Mouse (Mus musculus): ENCODE data around the gene Gm49361. TPM values are rescaled to one million over a fixed set of nuclear protein-coding genes. Genes with fewer than 3 reads are reported as not detected.
"Not testable (repeated sequence)": the region's sequence is repeated elsewhere in the genome, so short reads cannot be mapped to it uniquely, and the experiment has no call there.

Gene Gm49361
- polyA plus RNA-seq, 1 experiment, result 2.2 TPM

DNA sequence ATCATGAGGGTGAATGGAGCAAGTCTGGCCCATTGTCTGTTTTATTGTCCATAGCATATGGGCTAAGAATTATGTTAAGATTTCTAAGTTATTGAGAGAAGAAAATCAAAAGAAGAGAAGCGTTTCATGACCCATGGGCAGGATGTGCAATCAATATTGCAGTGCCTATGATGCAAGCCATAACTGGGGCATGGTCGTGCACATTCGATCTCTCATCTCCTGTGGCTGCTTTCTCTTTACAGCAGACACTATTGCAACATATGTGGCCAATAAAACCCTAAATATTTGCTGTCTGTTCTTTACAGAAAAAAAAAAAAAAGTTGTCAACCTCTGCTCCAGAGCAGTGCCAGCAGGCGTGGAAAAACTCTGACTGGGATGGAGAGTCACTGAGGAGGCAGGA, 10.2 kb upstream of the Gm49361 start:
- 88% methylated on average over 4 of the region's 4 CpGs for whole genome bisulfite sequencing

DNA sequence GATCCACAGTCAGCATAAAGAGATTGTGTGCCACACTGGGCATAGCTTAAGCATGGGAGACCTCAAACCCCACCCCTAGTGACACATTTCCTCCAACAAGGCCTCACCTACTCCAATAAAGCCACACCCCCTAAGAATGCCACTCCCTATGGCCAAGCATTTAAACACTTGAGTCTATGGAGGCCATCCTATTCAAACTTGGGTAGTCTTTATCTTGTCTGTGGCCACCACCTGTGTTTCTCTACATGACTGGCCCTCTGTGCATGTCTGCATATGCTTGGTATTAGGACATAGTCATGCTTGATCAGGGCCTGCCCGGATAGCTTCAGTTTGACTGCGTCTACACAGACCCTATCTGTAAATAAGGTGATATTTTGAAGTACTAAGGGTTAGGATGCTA, 9.8 kb upstream of the Gm49361 start:
- Histone ChIP-seq H3K4me1 (ENCODE audit: control insufficient read depth, insufficient read depth, low read length) (no peaks in the 10 kb centered on the region), H3K4me3 (replicated peaks; ENCODE audit: extremely low read depth, low read depth, low read length) (no peak overlapping the region)
- DNase-seq, result no peak
- WGBS, result 95% methylated on average over 2 of the region's 2 CpGs
- TF ChIP-seq POLR2A (IDR thresholded peaks at IDR 0.05; ENCODE audit: borderline replicate concordance, extremely low read depth, low read depth, low read length) (no peak), CTCF (IDR thresholded peaks at IDR 0.05; ENCODE audit: insufficient read depth, low read length) (no peak)

More for the DNA sequence above, 10.2 kb upstream of the Gm49361 start:
- Histone ChIP-seq H3K4me3 (replicated peaks; ENCODE audit: extremely low read depth, low read depth, low read length) (no peak overlapping the region), H3K4me1 (ENCODE audit: control insufficient read depth, insufficient read depth, low read length) (no peaks in the 10 kb centered on the region)
- DNase-seq, result no peak
- TF ChIP-seq POLR2A (IDR thresholded peaks at IDR 0.05; ENCODE audit: borderline replicate concordance, extremely low read depth, low read depth, low read length), result no peak
- no peak for TF ChIP-seq CTCF (IDR thresholded peaks at IDR 0.05; ENCODE audit: insufficient read depth, low read length)

DNA sequence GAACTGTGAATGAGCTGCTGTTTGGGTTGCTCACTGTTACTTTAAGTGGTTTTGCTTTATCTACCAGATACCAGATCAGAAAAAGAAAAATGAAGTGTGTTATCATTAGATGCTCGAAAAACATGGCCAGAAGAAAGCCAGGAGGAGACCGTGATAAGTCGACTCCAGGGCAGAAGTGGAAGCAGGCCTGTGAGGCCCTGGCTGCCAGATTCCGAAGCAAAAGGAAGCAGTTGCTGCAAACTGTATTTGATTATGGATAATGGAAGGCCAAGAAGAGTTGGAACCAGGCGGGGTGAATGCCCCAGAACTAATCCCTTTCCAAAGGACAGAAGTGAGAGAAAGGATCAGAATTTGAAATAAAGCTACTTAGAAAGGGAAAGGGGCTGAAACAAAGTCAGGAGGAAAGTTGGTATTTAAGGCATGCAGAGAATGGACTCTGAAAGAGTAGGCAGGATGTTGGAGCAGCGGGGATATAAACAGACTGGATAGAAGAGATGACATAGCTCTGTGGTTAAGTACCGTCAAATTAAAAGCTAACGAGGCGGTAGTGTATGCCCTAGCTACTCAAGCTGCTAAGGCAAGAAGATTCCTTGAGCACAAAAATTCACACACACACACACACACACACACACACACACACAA, 7.6 kb upstream of the Gm49361 start:
- 19% methylated on average over 9 of the region's 9 CpGs for WGBS
- Histone ChIP-seq H3K4me3 (replicated peaks; ENCODE audit: extremely low read depth, low read depth, low read length) (no peak overlapping the region), H3K4me1 (ENCODE audit: control insufficient read depth, insufficient read depth, low read length) (no peaks in the 10 kb centered on the region)
- no peak for DNase-seq
- TF ChIP-seq POLR2A (IDR thresholded peaks at IDR 0.05; ENCODE audit: borderline replicate concordance, extremely low read depth, low read depth, low read length) (no peak), CTCF (IDR thresholded peaks at IDR 0.05; ENCODE audit: insufficient read depth, low read length) (no peak)

DNA sequence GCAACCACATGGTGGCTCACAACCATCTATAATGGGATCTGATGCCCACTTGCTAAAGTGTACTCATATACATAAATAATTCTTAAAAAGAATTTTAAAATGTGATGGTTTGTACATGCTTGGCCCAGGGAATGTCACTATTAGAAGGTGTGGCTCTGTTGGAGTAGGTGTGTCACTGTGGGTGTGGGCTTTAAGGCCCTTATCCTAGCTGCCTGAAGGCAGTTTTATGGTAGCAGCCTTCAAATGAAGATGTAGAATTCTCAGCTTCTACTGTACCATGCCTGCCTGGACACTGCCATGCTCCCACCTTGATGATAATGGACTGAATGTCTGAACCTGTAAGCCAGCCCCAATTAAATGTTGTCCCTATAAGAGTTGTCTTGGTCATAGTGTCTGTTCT, 5.1 kb upstream of the Gm49361 start:
- not testable (repeated sequence) for H3K4me3 ChIP-seq (replicated peaks; ENCODE audit: extremely low read depth, low read depth, low read length); H3K4me1 ChIP-seq (ENCODE audit: control insufficient read depth, insufficient read depth, low read length); DNase-seq

DNA sequence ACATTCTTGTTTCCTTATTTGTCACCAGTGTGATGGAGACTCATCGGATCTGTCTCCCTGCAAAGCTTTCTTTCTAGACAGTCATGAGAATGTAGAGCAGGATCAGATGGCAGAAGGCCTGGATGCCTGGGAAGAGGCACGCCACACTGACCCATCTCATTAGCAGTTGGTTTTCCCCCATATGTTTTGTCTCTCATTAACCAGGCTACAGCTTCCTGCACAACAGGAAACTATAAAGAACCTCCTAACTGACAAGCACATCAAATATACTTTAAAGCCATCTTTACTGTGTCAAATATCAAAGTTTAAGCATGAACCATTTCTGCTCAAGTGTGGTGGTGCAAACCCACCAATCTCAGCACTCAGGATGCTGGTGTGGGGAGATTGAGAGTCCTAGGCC, 3.6 kb upstream of the Gm49361 start:
- WGBS, result 58% methylated on average over 2 of the region's 2 CpGs
- Histone ChIP-seq H3K4me3 (replicated peaks; ENCODE audit: extremely low read depth, low read depth, low read length) (no peak overlapping the region), H3K4me1 (ENCODE audit: control insufficient read depth, insufficient read depth, low read length) (peaks cover 2% of the 10 kb centered on the region; the same call in 1 of the 2 replicates)
- DNase-seq, result no peak
- TF ChIP-seq CTCF (IDR thresholded peaks at IDR 0.05; ENCODE audit: insufficient read depth, low read length), result no peak
- no peak for TF ChIP-seq POLR2A (IDR thresholded peaks at IDR 0.05; ENCODE audit: borderline replicate concordance, extremely low read depth, low read depth, low read length)

DNA sequence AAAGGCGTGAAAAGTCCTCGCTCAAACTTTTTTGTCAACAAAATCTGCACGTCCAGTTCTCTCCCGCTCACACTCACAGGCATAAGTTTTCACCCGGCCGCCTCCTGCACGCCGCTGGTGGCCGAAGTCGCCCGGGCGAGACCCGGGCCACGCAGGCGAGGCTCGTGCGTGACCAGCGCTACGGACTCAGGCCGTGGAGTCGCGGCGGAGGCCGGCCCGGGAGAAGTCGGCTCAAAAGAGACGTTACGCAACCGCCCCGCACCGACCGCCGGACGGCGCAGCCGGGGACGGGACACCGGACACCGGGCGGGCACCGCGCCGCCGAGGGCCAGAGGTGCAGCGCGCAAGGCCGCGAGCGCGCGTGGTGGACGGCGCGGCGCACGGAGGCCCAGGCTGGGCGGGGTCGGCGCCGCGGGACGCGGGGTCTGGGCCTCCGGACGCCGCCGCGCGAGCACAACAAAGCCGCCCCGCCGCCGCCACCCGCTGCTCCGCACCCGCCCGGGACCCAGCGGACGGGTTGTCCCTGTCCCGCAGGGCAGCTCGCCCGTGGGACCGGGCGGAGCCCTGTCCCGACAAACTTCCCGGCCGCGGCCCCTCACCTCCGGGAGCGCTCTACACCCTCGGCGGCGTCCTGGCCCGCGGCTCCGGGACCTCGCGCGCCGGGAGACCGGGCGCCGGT, 473 bp downstream of the Gm49361 start:
- WGBS, result under 1% methylated on average over 103 of the region's 103 CpGs
- TF ChIP-seq POLR2A (IDR thresholded peaks at IDR 0.05; ENCODE audit: borderline replicate concordance, extremely low read depth, low read depth, low read length) (no peak), CTCF (IDR thresholded peaks at IDR 0.05; ENCODE audit: insufficient read depth, low read length) (no peak)
- peak overlapping the region; percentile 70 for H3K4me3 ChIP-seq (replicated peaks; ENCODE audit: extremely low read depth, low read depth, low read length)
- DNase-seq, result peak; percentile 78
- H3K4me1 ChIP-seq (ENCODE audit: control insufficient read depth, insufficient read depth, low read length), result peaks cover 28% of the 10 kb centered on the region

DNA sequence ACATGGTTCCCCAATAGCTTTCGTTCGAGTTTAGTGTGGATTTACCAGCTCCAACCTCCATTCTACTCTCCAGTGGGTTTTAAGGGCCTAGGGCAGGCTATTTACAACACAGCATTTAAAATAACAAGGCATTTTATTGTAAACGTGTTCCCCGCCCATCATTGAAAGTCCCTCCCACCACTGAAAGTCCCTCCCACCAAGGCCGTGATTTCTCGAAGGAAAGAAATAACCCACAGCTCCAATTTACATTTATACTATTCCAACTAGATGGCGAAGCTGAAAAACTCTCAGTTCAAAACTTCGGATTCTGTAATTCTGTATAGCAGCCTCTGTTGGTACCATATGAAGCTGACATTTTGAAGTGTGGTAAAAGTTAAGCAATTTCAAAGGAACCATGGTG, 1.4 kb downstream of the Gm49361 start:
- Histone ChIP-seq H3K4me3 (replicated peaks; ENCODE audit: extremely low read depth, low read depth, low read length) (peak overlapping the region; percentile 70), H3K4me1 (ENCODE audit: control insufficient read depth, insufficient read depth, low read length) (peaks cover 33% of the 10 kb centered on the region)
- TF ChIP-seq POLR2A (IDR thresholded peaks at IDR 0.05; ENCODE audit: borderline replicate concordance, extremely low read depth, low read depth, low read length), result no peak
- TF ChIP-seq CTCF (IDR thresholded peaks at IDR 0.05; ENCODE audit: insufficient read depth, low read length), result no peak
- DNase-seq, result peak; percentile 45
- 2% methylated on average over 8 of the region's 8 CpGs for WGBS

DNA sequence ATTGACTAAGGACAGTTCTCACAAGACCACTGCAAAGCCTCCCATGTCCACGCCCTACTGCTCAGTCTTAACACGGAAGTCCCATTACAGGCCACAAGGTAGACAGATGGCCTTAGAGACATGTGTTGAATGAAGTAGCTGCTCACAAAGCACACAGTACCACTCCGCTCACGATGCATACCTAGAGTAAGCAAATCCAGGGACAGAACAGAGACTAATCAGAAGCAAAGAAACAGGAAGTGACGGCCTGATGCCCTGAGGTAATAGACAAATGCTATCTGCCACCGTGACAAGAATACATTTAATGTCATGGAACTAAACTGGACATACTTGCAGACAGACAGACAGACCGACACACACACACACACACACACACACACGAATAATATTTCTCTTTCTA, 5.3 kb downstream of the Gm49361 start:
- Histone ChIP-seq H3K4me1 (ENCODE audit: control insufficient read depth, insufficient read depth, low read length) (peaks cover 49% of the 10 kb centered on the region), H3K4me3 (replicated peaks; ENCODE audit: extremely low read depth, low read depth, low read length) (no peak overlapping the region)
- no peak for DNase-seq
- WGBS, result 58% methylated on average over 8 of the region's 8 CpGs
- TF ChIP-seq POLR2A (IDR thresholded peaks at IDR 0.05; ENCODE audit: borderline replicate concordance, extremely low read depth, low read depth, low read length), result no peak
- no peak for TF ChIP-seq CTCF (IDR thresholded peaks at IDR 0.05; ENCODE audit: insufficient read depth, low read length)

DNA sequence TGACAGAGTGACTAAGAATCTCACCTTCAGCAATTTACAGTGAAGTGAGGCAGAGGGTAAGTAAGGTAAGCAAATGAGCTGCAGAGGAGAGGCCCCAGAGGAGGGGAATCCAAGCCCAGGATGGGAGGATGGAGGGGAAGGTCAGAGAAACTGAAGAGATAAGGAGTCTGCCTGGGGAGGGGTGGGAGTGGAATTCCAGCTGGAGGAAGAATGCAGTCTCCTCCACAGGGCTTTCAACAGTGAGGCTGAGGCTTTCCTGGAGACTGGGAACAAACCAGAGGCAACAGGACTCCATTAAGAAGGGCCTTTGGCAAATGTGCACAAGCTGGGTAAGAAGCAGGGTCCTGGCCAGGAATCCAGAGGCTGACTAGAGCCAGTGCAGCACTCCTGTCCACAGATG, 8.8 kb downstream of the Gm49361 start:
- TF ChIP-seq CTCF (IDR thresholded peaks at IDR 0.05; ENCODE audit: insufficient read depth, low read length) (no peak), POLR2A (IDR thresholded peaks at IDR 0.05; ENCODE audit: borderline replicate concordance, extremely low read depth, low read depth, low read length) (no peak)
- Histone ChIP-seq H3K4me1 (ENCODE audit: control insufficient read depth, insufficient read depth, low read length) (peaks cover 48% of the 10 kb centered on the region), H3K4me3 (replicated peaks; ENCODE audit: extremely low read depth, low read depth, low read length) (no peak overlapping the region)
- DNase-seq, result no peak

DNA sequence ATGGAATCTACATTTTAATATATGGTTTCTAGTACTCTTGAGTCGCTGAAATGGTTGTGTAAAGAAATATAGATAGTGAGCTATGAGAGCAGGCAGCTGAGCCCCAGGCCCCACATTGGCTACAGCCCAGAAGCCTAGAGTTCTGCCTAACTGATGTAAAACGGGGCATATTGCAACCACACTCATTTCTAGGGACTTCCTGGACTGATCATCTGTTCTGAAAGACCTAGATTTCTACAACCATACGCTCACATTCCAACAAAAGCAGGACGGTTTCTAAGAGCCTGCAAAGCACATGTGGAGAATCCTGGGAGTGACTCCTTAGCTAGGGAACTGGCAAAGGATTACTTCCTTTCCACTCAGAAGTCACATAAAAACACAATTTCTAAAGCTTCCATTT, 9.8 kb downstream of the Gm49361 start:
- no peak for TF ChIP-seq POLR2A (IDR thresholded peaks at IDR 0.05; ENCODE audit: borderline replicate concordance, extremely low read depth, low read depth, low read length)
- TF ChIP-seq CTCF (IDR thresholded peaks at IDR 0.05; ENCODE audit: insufficient read depth, low read length), result no peak
- H3K4me1 ChIP-seq (ENCODE audit: control insufficient read depth, insufficient read depth, low read length), result peaks cover 47% of the 10 kb centered on the region
- DNase-seq, result no peak
- no peak overlapping the region for H3K4me3 ChIP-seq (replicated peaks; ENCODE audit: extremely low read depth, low read depth, low read length)
- WGBS, result 38% methylated on average over 4 of the region's 4 CpGs

Data from lung, adult 2 months (tissue).